Mouse (Mus musculus) megakaryocyte, embryonic 14.5 days (primary cell): ENCODE measurements around the gene Depp1.

Source experiments
- FLI1 ChIP-seq: IDR thresholded peaks from 2 replicates; pipeline ENCODE4 v1.6.1; 2012; ENCODE audit warnings: low read length, inconsistent platforms, mixed read lengths
- GATA1 ChIP-seq: IDR thresholded peaks from 3 replicates; pipeline ENCODE4 v1.6.1; 2012; ENCODE audit warnings: mixed read lengths, low read length, inconsistent platforms, borderline replicate concordance

- TF ChIP-seq GATA1: no peak
- TF ChIP-seq FLI1: no peak
Observed at GRCm38 (mm10) chr6:116628095-116628494, 22.3 kb upstream of the Depp1 start.
